Mouse (Mus musculus) Muller cell, postnatal 12 days (primary cell): Measurements from ENCODE around the gene Slc39a11.

ENCODE experiments used
- DNase-seq: peaks from one replicate; pipeline ENCODE4 v3.0.0-alpha.2; 2015; ENCODE audit errors: inconsistent ontology term

The Slc39a11 gene

DNA sequence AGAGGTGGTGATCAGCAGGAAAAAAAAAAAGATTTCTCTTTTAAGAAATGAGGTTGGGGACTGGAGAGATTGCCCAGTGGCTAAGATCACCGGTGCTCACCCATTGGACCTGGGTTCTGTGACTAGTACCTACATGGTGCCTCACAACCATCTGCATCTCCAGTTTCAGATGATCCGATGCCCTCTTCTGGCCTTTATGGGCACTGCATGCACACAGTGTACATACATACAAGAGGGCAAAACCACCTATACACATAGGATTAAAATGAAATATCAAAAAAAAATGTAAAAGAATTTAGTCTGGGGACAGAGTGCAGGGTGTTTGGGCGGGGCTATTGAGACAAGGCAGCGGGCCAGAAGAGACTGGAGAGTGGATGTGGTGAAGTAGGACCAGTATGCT lies 299.3 kb downstream of the Slc39a11 start:
- DNase-seq, result no peak

DNA sequence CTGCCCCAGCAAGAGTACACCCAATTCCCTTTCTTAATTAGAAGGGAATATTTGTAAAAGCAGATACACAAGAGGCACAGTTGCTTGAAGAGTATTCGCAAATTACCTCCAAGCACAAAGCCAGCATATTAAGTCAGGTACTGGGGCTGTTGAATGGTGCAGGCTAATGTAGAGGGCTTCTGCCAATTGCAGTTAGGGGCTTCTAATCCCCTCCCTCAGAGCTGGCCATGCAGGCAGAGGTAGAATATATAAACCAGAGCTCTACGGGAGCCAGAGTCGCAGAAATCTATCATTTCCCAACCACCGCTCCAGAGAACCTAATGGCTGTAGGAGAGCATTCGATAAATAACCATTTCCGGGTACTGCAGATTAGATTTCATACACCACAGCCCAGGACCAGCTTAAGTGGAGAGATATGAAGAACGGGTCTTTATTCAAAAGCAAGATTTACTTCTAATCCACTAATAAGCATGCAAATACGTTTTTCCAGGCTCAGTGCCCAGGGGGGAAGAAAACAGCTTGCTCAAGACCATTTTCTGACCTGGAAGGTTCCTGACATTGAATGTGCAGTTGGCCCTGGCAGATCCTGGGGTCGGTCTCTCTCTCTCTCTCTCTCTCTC lies 302.9 kb downstream of the Slc39a11 start:
- no peak for DNase-seq

DNA sequence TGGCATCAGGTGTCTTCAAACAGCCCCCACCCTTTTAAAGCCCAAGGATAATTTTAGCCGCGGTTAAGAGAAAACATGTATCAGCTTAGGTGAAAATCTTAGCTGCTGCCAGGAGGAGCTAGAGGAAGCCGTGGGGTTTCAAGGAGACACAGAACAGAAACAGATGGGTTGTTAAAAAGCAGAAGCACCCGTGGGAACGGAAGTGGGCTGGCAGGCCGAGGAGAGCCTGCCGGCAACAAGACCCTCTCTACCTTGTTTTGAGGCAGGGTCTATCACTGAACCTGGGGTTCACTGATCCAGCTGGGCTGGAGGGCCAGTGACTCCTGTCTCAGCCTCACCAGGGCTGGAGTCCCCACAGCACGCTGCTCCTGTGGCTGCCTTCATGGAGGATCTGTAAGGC lies 310.1 kb downstream of the Slc39a11 start:
- no peak for DNase-seq

DNA sequence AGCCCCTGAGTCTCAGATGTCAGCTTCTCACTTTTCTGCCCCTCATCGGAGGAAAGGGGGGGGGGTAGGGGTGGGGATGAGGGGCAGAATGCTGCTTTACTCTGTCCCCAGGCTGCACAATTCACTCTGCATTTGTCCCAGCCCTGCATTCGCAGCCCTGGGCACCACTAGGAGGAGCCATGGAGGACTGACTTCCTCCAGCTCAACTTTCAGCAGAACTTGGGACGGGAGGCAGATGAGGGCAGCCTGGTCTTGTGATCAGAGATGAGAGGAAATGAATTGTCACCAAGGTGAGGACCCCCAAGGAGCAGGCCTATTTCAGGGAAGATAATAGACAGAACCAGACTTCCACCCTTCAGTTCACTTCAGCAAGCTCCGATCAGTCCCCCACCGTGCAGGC lies 311.3 kb downstream of the Slc39a11 start:
- no peak for DNase-seq

DNA sequence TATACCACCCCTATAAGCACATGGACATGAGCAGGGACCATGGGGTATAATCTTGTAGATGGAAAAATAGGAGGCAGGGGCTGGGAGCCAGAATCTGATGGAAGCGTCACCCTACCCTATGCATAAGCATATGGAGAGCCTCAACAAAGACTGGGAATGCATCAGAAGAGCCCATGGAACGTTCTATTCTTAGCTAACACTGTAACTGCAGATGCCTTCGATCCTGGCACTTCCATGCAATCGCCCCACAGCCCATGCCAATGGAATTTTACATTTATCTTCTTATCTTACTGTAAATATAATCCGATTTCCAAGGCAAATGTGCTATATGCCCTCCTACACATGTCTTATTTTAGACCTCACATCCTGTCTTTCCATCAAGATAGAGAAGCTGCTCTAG lies 314.2 kb downstream of the Slc39a11 start:
- DNase-seq, result no peak

DNA sequence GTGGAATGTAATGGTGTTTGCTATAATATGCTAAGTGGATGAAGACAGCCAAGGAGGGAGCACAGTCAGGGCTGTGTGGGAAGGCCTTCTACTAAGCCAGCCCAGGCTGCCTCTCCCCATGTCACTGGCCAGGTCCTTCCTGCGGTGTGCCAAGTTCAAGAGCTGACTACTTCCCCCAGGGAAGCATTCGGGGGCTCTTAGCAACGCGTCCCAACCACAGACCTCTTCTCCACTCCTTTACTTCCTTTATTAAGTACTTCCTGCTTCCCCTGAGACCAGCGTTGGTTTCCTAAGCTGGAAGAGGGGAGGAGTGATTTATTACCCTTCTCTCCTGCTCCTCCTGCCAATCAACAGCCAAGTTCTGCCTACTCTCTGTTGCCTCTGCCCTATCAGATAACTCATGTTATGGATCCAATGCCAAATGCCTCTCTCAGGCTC lies 315.4 kb downstream of the Slc39a11 start:
- no peak for DNase-seq

DNA sequence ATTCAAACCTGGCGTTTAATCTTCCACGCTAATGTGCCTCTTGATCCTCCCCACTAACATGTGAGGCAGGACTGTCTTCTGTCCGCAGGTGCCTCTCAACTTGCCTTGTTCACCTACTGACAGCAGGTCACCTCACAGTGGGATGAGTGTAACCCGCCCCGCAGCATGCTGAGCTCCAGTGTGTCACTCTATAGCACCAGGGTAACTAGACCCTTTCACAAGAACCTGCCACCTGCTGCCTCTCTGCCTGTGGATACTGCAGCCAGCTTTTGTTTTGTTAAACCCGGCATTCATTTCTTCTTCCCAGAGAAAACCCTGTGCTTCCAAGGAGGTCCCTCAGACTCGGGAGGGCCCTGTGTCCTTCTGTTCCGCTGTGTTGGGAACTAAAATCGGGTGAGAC lies 316.3 kb downstream of the Slc39a11 start:
- no peak for DNase-seq

DNA sequence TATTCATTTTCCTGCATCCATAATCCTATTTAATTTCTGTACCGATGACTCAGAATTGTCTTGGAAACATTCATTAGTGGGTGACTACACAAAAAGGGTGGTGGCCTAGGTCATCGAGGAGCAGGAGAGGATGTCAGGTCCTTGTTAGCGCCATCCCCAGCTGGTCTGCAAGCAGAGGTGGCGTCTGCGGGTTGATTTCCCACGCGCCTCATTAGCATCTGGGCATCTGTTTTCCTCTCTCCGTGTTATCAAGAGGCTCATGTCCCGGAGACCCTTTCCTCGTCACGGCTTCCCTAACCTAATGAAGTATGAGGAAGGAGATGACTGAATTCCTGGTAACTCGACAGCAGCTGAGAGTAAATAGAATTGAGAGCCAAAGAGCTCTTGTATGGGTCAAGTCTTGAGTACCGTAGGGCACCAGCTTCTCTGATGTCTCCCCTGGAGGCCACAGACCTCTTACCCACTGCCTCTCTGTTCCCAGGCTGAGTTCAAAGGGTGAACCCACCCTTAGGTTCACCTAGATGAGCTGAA lies 319.8 kb downstream of the Slc39a11 start:
- peak; percentile 39 for DNase-seq

DNA sequence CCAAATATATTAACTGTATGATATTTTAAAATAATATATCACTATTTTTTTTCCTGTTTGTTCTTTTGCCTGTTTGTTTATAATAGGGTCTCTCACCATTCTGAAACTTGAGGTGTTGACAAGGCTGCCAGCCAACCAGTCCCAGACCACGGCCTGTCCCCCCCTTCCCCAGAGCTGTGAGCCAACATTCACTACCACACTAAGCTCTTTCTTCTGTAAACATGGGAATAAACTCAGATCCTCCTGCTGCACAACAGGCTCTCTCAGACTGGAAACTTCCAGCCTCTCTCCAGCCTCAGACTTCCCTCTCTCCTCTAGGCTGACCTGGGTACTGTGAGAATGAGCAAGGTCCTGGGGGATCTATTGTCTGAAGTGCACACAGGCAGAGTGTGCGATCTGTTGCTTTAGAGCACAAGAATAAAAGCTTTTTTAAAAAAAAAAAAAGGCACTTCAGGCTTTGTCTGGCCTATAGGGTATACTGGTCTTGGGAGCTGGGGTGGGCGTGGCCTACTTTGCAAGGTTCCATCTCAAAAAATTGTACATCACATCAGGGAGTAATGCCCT lies 322.3 kb downstream of the Slc39a11 start:
- DNase-seq, result no peak

DNA sequence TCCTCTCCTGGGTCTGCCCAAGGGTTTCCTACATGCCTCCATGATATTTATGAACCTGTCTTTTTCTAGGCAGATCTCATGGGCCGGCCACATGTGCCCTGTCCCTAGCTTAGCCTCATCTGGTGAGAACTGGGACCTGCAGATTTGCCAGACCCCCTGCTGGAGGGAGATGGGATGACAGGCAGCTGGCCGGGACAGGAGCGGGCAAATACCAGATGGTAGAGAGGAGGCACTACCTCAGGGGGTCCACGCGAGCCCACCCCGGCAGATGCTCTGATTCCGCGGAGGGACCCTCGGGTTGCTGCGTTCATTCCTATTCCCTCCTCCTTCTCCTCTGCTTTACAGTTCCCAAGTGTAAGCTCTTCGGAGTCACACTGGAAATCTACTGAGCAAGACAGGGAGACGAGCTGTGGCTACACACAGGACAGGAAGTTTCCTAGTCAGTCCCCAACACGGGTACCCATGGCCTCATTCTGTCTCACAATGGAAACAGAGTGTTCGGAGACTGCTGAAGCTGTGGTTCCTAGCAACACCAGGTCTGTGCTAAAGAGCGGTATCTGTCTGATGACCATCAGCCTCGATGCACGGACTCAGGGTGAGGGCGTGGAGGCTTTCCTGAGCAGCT lies 323.4 kb downstream of the Slc39a11 start:
- peak; percentile 58 for DNase-seq

DNA sequence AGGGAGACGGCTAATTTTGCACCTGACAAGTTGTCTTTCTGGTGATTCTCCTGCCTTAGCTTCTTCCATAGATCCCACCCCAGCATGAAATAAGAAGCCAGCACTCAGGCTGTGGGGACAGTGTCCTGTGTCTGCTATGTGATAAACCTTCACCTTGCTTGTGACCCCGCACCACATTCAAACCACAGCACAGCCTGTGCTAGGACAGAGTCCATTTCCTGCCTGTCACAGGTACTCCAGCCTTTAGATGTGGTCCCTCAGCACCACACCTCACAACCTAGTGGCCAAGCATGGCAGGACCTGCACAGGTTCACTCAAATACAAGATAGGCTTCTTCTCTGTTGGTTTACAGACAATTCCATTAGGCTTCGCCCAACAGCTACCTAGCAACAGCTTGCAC lies 328.3 kb downstream of the Slc39a11 start:
- DNase-seq, result no peak

DNA sequence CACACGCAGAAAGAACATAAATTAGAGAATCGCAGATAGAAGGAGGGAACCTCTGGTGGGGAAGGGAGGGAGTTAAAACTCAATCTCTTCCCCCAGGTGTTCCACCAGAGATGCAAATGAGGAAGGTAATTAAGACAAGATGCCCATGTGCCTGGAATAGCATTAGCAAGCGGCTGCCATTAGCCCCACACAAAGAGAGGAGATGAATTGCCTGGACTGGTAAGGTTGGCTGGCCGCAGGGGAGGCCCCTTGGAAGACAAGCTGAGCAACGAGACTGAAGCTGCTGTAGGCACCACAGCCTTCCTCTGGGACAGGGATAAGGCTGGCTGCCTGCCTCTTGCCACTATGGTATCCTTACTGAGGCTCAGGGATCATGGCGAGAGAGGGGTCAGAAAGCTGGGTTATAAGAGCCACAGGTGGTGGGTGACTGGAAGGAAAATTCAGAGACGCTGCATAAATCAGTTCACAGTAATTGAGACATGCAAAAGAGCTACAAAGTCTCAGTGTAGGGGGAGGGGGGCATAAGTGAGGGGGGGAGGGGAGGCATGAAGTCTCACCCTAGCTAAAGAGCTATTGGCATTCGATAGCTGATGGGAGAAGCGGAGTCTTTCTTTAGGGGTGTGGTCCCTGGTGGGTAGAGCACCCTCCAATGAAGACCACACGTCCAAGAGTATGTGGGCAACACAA lies 340.5 kb downstream of the Slc39a11 start:
- no peak for DNase-seq

DNA sequence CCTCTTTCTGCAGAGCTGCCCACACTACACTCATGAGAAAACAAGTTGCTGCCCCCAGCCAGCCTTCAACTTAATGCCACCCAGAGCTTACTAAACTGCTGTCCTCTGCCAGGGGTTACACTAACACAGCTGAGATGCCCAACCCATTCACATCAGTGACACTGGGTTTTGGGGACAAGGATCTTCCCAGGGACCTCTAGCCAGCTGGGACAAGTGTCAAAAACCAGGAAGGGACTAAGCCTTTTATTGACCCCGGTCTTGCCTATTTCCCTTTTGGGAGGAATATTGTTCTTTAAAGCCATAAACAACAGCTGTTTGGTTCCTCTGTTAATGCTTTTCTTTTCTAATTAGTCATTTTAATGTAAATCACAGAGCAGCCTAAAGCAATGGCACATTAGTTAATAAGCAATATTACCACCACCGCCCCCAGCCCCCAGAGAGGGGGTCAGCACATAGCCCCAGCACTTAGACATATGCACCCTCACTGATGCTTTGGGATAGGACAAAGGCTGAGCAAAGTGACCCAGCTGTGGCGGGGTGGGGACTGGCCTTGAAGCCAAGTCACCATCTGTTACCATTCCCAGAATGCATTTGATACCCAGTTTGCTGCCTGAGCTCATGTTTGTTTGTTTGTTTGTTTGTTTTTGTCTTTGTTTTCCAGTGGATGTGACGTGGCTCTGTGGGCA lies 341.5 kb downstream of the Slc39a11 start:
- DNase-seq, result no peak

DNA sequence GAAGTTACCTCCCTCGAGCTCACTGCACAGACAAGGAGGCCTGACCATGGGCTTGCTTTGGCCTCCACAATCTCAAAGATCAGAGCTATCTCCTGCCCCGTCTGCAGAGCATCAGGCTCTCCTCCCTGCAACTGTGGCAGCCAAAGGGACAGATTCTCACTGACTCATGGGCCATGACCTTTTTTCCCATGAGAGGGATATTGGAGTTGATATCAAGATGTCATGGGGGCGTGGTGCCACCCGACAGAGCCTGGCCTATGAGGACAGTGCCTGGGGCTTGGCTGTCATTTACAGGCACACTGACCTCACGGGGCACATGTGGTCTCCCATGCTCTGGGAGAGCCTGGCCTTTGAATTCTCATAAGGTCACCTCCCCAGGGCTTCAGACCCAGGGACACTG lies 346.7 kb downstream of the Slc39a11 start:
- no peak for DNase-seq

DNA sequence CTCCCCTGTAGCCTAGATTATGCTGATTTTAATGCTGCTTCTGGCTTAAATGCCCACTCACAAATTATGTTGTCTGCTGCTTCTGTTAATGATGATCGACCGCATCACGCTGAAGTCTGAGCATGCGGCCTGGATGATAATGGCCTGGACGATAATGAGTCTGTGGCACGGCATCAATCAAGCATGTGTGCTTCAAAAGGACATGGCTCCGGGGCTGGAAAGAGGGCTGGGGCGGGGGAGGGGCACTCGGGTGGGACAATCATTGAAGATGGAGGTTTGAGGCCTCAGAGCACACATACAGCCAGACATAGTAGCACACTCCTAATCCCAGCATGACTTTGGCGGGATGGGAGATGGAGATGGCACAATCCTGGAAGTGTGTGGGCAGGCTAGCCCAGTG lies 350.4 kb downstream of the Slc39a11 start:
- DNase-seq, result no peak

DNA sequence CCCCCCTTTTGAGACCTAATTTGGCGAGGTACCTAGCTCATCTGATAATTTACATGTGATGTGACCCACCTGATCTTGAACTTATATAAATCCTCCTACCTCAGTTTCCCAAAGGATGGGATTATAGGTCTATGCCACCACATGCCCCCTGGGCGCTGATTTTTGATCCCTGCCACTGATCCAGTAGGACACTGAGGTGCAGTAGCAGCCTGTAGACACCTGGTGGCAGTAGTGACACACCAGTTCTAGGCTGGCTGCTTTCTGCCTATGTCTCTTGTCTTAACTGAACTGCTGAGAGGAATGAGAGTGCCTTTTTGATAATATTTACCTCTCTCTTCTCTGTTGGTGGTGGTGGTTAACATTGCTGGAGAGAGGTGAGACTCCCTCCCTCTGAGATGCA lies 352.1 kb downstream of the Slc39a11 start:
- peak; percentile 55 for DNase-seq

DNA sequence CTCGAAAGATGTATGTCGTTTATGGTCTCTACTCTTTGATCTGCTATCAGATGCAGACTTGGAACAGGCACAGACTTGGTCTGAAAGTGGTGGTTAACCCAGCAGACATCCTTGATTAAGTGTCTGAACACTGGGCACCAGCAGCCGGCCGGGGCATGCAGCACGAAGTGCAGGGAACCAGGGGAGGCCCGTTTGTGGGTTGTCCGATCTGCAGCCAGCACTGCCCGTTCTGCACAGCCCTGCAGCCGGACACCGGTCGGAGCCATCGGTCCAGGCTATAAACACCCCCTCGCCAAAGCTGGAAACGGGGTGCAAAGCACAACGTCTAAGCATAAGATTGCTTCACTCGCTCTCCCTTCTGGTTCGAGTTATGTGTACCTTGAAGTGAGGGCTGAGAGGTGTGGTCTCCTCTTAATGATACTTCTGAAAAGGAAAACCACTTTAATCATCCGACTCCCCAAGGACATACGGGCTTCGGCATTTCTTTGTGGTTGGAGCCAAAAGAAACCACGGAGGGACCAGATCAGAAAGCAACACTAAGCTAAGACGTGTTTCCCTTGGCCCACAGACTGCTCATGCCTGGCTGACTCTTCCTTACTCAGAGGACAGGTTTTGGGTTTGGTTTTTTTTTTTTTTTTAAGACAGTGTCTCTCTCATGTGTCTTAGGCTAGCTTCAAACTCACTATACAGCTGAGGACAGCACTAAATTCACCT lies 352.8 kb downstream of the Slc39a11 start:
- no peak for DNase-seq

DNA sequence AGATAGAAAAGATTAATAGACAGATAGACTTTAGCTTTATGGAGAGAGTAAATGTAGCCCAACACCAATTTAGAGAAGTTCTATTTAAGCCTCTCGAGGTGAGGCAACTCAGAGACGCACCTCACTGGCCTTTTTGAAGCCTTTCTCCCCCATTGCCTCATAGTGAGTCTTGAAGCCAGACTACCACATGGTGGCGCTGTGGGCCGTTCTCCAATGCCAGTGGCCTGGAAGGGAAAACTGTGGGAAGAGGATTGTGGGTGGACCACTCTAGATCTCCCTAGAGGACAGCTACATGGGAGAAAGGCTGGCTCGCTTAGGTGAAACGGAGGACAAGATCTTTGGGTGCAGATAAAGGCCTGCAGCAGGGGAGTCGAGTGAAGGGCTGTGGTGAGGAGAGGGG lies 353.7 kb downstream of the Slc39a11 start:
- DNase-seq, result peak; percentile 30

DNA sequence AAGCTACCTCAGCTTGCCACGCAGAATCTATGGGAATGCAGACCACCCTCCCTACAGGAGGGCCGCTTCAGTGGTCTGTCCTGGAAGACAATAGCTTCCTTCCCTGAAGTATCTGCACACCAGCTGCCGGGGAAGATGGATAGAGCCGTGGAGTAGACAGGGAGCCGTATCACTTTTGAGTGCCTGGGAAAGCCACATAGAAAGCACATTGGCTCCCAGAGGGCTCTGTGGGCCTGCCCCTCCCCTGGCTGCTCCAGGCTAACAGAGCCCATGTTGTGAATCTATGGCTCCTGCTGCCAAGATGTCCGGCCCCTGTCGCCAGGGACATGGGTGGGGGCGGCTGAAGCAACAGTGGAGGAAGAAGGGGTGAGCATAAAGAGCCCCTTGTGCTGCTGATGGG lies 355.4 kb downstream of the Slc39a11 start:
- DNase-seq, result peak; percentile 26

DNA sequence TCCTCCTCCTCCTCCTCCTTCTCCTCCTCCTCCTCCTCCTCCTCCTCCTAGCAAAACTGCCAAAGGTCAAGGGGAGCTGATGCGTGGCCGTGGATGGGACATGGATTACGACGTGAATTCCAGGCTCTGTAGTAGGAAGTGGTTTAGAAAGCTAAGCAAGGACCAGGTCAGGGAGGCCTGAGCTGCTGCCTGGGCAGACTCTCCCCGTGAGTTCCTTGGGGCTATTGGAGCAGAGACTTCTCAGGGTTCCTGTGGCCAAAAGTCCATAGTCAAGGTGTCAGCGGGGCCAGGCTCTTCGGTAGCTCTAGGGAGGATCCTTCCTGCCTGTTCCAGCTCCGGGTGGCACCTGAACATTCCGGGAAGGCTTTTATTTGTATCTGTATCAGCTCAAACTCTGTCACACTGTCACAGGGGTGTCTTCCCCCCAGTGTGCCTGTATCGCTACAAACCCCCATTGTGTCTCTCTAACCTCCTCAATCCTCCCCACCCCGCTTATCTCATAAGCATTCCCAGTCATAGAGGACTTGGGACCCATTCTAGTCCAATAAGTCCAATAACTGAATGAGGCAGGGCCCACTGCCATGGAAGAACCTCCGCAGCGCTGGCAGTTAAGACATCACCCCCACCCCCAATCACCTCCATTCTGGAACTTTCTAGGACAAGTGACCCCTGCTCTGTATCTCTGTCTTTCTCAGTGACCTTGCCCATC lies 356.8 kb downstream of the Slc39a11 start:
- peak; percentile 32 for DNase-seq
